8 mouse cellular contexts compared by ENCODE assay signal in the genomic region with DNA sequence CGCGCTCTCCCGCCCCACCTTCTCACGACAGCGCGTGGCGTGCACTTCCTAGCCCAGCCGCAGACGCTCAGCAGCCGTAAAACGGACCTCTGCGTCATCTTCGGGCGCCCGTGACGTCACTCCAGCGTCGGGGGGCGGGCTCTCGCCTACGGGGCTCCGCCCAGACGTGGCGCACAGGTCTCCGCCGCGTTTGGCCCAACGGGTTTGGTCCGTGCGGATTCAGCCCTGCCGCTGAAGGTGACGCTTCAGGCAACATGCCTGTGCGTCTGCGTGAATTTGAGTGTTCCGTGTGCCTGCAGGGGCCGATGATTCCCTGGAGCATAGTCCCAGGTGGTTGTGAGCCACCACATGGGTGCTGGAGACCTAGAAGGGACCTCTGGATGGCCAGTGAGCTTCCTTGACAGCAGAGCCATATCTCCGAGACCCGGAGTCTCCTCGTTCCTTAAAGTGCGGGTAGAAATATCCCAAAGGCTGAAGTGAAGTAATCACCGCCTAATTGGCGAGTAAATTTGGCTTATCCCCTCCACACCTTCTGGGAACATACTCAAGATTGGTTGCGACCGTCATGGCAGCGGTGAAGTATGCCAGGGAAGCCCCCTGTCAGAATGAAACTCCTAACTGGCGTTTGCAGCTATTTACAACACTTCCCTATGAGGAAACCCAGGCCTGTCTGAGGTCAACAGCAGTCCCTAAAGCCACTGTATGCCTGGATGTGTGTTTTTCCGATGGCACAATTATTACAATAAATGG. TPM values are rescaled to one million over a fixed set of nuclear protein-coding genes. Genes with fewer than 3 reads are reported as not detected.
DNase-seq lines count a peak whose midpoint lies in the region; ATAC-seq lines count a peak whose summit lies in the region.

A gene (minus strand): TSS at position 110 of the 750 bp plus-strand sequence.

- H3K4me1 ChIP-seq in forebrain, embryonic 14.5 days (ENCODE audit: control insufficient read depth, insufficient read depth, low read length) = peaks cover 6% of the 10 kb centered on the region; the same call in 1 of the 2 replicates
- H3K4me1 ChIP-seq in neural tube, embryonic 15.5 days = peaks cover 17% of the 10 kb centered on the region

- ATAC-seq in forebrain, embryonic 14.5 days = peak; percentile 99
- ATAC-seq in neural tube, embryonic 15.5 days (ENCODE audit: low FRiP score) = peak; percentile 98

- H3K9ac ChIP-seq in forebrain, embryonic 14.5 days (ENCODE audit: low read length) = peak within 1 kb of the TSS; percentile 85
- peak within 1 kb of the TSS; percentile 78 for H3K9ac ChIP-seq in neural tube, embryonic 15.5 days (replicated peaks)

- no peaks in the 10 kb centered on the region for H3K27me3 ChIP-seq in forebrain, embryonic 14.5 days (replicated peaks; ENCODE audit: control insufficient read depth, insufficient read depth, low read length)
- no peaks in the 10 kb centered on the region for H3K27me3 ChIP-seq in neural tube, embryonic 15.5 days (replicated peaks)

- H3K4me3 ChIP-seq in forebrain, embryonic 14.5 days (ENCODE audit: low read depth, low read length) = peak within 1 kb of the TSS; percentile 68
- peak within 1 kb of the TSS; percentile 78 for H3K4me3 ChIP-seq in neural tube, embryonic 15.5 days (replicated peaks)

- peak within 1 kb of the TSS; percentile 80 for H3K27ac ChIP-seq in forebrain, embryonic 14.5 days (ENCODE audit: low read depth, low read length)
- peak within 1 kb of the TSS; percentile 92 for H3K27ac ChIP-seq in neural tube, embryonic 15.5 days (replicated peaks)

- intact Hi-C loops in heart, postnatal 14 days (cut with DNase I) = loop anchor here (2.0 to 5.0 kb wide), 2 partner anchors 43 to 67 kb away; a partner anchor contains a TSS

- H3K4me2 ChIP-seq in forebrain, embryonic 14.5 days (ENCODE audit: low read length) = peak within 1 kb of the TSS; percentile 74
- peak within 1 kb of the TSS; percentile 86 for H3K4me2 ChIP-seq in neural tube, embryonic 15.5 days

- WGBS in forebrain, embryonic 14.5 days = 1% methylated on average over 47 of the region's 47 CpGs
- WGBS in neural tube, embryonic 15.5 days = under 1% methylated on average over 47 of the region's 47 CpGs

- no peaks in the 10 kb centered on the region for H3K36me3 ChIP-seq in forebrain, embryonic 14.5 days (ENCODE audit: control insufficient read depth, insufficient read depth, low read length)
- H3K36me3 ChIP-seq in neural tube, embryonic 15.5 days = 0 out of 2 replicates have a peak, but pooled peaks cover 3% of the 10 kb centered on the region

- DNase-seq in ES-CJ7 (ENCODE audit: low read depth, low spot score) = peak; percentile 96
- DNase-seq in cerebellum, adult 11 months = peak; percentile 95
- peak; percentile 96 for DNase-seq in forebrain, embryonic 14.5 days (ENCODE audit: low spot score)
- DNase-seq in heart, postnatal 14 days = peak; percentile 96 to 99
- DNase-seq in layer of hippocampus, adult 11-12 months (ENCODE audit: low spot score) = peak; percentile 94
- peak; percentile 93 to 95 for DNase-seq in lung, adult 18-20 months
- DNase-seq in testis, postnatal 14 days (ENCODE audit: low spot score) = peak; percentile 94

- H3K9me3 ChIP-seq in forebrain, embryonic 14.5 days (replicated peaks; ENCODE audit: control insufficient read depth, low read length) = no peaks in the 10 kb centered on the region
- H3K9me3 ChIP-seq in neural tube, embryonic 15.5 days (replicated peaks) = no peaks in the 10 kb centered on the region

RNA-seq across cellular contexts. Expression of the gene that starts here (rescaled TPM):
- 18.2 and 18.4 TPM in 2 replicates for polyA plus RNA-seq in forebrain, embryonic 14.5 days (2014; fragmentation: Nextera tagmentation; extraction: Ambion mirVana)
- total RNA-seq in heart, postnatal 14 days (2021) = 10 to 100 TPM; 12.8 to 13.6 TPM
- polyA plus RNA-seq in neural tube, embryonic 15.5 days (2015; fragmentation: Nextera tagmentation; extraction: Ambion mirVana) = 17.0 TPM in 2 replicates

Comparison
In these comparisons a context has a peak if more than half of its experiments do, and no peak if none do; other contexts are left out.
1. Peak in every context shown above with its lines: DNase-seq, ATAC-seq, H3K4me3 ChIP-seq and H3K27ac ChIP-seq.